Mouse (Mus musculus): ENCODE data around the gene Trpm8. TPM values are rescaled to one million over a fixed set of nuclear protein-coding genes. Genes with fewer than 3 reads are reported as not detected.

Gene Trpm8
- polyA plus RNA-seq, 3 experiments from 2014 or later: not detected

DNA sequence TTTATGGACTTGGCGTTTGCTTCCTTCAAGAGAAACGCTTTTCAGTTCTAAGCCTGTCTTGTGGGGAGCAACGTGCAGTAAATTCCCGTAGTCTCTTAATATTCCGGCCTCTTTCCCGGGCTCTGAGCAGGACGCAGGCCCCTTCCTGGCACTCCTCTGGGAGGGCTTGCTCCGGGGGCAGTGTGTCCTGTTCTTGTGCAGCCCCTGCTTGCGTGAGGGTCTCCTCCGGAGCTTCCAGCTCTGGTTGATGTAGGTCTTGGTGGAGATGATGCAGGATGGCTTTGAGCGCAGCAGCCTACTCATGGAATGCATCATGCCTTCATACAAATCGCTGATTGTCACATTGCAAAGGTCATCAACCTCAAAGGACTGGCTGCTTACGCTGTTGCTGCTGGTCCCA lies 11.3 kb upstream of the Trpm8 start:
- no peak for ATAC-seq

DNA sequence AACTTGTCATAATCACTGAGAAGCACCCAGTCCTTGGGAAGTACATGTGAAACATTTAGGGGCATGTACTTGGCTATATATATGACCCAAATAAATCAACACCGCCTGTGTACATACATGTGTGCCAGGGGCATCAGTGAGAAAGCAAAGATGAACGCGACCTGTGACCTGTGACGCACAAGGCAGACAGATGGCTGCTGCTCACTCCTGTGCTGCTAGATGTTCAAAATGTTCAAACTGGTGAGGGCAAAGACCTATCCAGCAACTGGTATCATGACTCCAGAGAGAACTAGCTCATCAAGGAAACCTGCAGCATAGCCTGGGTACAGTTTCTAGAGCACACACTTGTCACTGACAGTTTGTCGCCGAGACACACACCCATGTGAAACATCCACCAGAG lies 10.0 kb upstream of the Trpm8 start:
- ATAC-seq: peak; percentile 1

DNA sequence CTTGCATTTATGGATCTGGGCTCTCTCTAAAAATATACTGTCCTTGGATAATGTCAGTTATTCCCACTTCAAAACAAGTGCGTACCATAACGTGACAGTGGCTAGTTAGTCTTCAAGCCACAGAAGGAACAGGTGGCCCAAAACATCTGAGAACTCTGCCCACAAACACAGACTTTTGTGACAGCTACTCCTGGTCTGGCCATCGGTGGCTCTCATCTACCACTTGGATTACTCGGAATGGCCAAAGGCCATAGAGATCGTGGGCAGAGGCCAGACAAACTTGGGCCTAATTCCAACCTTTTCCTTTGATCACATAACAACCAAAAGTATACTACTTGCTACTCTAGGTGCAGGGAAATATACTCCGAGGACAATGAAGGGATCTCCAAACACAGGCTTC lies 9.4 kb upstream of the Trpm8 start:
- no peak for ATAC-seq

DNA sequence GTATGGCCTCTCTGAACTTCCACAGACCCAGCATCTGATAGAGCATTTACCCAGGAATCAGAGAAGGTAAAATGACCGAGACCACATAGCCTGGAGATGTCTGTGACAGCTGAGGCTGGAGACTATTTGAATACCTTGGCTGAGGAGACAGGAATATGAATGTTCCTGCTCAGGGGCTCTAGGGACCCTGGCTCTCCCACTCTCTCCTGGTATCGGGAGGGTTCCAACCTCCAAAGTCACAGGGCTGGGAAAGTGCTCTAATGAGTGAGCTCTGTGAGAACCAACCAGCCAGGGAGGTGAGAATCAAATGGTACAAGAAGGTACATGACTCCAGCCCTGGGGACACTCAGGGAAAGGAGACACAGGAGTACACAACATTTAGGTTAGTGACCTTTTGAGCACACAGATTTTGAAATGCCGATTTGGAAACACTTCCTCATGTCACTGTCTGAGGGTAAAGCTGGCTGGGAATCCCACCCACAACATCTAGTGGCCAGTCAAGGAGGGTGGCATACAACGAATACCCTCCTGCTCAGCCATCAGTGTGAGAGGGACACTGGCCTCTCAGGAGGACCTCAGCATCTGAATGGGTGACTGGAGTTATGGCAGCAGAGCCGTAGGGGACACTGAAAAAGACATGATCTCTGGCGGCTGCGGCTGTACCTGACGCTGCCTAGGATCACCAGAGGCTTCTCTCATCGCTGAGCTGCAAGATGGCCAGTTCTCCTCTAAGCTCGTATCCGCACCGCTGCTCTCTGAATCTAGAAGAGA lies 7.7 kb upstream of the Trpm8 start:
- ATAC-seq: no peak

DNA sequence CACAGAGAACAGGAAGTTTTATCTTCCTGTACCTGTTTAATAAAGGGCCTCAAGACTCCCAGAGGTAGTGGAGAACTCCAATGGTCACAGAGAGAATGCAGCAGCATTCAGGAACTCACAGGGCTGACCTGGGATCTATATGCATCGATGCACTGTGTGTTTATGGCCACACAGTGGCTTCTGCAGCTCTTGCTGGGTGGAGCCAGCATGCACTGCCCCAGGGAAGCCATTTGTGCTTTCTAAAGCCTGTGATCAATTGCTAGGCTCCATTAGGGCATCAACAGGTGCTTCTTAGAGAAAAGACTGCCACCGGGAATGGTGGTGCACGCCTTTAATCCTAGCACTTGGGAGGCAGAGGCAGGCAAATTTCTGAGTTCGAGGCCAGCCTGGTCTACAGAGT lies 4.6 kb upstream of the Trpm8 start:
- no peak for ATAC-seq

DNA sequence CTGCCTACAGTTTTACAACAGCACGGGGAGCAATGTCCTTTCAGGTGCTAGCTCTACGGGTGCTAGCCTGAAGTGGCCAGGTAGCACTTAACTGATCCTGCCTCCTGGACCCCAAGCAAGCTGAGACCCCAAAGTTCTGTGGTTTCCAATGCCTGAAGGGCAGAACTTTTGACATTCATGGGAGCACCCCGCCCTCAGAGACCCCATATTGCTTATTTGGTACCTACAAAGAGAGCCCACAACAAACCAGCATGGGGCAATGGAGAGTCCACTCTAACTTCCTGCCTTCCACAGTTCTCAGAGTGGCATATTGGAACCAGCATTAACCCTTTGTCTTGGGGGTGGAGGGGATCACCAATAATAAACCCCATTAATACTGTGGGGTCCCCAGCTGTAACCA lies 4.1 kb upstream of the Trpm8 start:
- ATAC-seq: no peak

DNA sequence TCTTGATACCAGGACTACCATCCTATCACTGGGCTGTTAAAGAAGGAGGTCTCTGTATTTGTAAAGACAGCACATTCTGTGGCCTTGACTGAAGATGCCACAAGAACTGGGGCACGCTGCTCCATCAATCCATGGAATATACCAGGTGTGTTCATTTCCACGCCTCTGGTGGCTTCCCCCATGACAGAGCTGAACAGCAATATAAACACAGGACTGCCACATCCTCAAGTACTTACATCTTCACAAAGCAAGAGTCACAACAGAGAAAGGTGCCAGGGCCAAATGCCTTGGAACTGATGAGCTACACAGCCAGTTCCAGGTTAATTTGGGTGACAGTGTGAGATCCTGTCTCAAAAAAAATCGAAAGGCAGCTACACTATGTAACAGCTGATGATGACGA lies 3.6 kb upstream of the Trpm8 start:
- ATAC-seq: no peak

DNA sequence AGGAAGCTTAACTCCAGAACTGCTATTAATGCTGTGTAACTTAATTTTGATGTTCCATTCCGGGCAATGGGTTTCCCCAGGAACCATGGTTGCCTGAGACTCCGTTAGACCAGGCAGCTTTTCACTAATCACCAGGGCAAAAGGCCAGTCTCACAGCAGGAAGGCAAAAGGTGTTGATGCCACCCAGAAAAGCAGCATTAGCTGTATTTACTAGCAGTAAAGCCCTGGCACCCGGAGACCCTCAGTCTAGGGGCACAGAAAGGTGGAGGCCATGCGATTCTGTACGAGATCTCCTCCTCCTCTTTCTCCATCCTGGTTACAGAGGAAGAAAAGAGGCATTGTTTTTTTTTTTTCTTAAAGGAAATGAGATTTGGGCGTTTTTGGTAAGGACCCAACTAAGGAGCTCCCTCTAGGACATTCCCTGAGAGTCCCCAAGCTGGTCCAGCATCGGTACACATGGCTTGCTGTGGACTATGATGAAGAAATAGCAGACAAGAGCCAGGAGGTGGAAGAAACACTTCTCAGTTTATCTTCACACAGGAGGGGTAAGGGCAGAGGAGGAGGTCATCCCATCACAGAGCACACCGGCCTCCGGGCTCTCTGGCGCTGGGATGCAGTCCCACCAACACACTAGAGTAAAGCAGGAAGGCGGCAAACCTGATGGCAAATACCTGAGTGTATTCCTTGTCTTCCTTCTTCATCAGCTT lies 2.9 kb upstream of the Trpm8 start:
- ATAC-seq: no peak

DNA sequence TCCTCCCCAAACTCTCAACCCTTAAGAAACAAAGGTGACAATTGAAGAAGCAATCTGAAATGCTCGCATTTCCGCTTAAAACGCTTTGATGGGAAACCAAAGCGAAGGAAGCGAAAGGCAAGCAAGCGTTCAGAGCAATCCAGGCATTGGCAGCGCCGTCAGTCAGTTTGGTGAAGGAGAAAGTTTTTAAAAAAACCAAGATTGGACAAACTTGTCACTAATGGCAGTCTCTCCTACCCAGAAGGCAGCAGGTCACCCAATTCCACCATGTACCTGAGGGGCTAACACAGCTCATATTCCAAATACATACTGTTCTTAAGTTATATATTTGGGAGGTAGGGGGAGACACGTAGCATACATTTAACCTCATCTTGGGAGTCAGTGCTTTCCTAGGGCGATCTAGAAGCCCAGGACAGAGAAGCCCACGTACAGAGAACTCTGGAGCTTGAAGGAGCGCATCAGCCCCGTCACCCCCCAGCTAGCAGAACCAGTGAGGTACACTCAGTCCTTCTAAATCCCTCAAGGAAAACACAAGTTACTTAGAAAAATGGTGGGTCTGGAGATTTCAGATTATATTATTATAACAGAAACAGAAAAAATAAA lies 2.3 kb upstream of the Trpm8 start:
- ATAC-seq: no peak

DNA sequence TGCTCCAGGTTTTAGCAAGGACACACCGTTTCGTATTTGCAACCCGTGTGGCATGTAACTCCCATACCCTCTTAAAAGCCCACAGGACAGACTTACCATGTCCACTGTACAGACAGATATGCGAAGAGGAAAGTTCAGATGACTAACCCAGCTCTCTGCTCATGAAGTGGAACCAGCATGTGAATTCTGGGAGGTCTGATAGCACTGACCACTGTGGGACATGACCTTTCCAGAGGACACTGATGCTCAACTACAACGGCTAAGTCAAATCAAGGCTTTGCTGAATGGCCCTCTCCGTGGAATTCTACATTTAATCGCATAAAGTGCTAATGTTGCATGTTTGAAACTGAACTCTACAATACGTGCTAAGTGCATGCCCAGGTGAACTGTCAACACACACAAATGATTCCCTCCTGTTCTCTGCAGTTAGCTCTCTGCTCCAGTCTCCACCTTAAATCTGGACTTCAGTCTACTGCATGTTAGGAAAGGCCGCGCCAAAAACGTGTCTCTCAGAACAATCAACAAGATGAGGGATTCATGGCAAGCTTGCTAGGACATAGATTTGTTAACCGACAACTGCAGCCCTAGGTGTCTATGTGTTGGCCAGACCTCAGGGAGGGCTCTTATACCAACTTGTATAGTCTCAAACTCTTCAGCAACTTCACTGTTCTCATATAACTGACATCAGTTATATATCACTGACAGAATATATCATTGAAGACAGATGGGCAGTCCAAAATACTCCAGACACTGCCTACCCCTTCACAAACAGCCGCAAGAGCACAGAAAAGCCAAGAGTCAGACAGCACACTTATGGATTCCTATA lies 1.6 kb upstream of the Trpm8 start:
- ATAC-seq: no peak

DNA sequence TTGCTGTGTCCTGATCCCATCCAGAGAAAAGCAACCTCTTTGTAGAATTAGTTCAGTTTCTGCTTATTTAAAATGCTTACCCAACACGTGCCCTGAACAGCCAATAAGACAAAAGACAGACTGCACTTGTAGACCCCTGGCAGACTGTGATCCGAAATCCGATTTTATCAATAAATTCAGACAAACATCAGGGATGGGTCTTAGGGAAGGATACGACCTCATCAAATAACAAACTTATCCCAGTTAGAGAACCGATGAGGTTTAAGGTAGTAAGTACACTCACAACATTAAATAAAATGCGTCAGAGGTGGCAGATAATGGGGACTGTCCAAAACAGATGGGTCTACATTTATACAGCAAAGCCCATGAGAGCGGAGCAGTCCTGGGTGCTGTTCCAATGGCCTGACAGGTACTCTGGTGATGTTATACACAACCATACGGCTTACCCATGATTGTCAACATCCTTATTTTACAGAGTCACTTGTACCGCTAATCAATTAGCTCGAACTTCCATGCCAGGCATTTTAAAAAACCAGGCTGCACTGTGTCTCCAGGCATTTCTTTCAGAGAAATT lies 850 bp upstream of the Trpm8 start:
- ATAC-seq: peak; percentile 17

DNA sequence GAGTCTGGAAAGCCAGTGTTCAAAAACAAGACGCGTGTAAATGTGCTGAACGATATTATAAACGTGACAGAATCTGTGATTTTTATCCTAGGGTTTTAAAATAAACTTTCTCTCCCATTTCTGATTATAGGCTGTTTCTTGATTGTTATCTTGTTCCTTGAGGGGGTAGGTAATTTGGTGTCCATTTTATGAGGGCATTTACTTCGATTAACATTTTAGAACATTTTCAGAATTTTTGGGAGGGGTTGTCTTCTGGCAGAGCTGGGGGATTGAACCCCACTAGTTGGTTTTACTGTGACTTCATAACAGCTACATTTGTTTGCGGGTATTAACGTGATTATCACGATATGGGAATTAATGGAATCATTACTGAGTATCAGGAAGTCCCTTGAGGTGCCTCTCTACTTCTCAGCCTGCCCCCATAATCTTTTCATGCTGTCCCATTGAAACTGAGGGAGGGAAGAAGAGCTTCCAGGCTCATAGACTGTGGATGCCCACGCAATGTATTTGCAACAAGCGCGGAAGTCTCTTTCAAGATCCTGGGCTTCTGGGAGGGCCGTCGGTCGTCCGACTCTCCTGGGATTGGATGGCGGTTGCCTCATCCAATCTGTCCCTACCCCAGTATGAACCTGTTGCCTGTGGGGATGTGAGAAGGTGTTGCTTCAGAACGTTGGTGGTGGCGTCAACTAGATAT lies 504 bp downstream of the Trpm8 start:
- no peak for ATAC-seq

DNA sequence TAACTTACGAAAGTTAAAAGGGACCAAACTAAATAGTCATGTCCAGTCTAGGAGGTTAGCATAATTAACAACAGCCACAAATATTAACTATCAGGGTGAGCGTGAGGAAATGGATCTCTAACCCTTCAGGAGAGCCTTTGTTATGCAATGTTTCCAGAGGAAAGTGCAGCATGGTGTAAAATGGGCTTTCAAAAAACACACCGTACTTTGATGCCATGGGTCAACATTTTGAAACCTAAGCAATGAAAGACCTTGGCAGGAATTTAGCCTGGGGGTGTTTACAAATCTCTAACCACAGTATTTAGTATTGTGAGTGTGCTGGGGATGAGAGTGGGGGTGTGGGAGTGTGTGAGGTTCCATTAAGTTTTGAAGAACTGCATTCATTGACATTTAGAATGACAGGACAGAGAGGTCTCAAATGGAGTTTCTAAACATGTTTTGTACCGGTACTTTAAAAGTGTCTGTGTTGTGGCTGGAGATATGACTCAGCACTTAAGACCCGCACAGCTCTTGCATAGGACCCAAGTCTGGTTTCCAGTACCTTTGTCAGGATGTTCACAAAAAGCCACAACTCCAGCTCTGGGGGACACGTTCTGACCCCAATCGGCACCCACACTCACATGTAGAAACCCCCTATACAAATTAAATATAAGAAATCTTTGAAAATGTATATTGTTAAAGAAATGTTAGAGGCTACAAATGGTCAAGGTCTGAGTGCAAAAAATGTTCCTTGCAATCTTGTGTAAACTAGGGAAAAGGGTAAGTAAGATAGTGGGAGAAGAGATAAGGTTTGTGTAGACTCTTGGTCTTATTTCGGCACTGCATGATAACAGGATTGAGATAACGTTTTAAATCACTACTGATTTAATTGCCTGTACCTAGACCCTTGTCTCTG lies 1.9 kb downstream of the Trpm8 start:
- no peak for ATAC-seq

DNA sequence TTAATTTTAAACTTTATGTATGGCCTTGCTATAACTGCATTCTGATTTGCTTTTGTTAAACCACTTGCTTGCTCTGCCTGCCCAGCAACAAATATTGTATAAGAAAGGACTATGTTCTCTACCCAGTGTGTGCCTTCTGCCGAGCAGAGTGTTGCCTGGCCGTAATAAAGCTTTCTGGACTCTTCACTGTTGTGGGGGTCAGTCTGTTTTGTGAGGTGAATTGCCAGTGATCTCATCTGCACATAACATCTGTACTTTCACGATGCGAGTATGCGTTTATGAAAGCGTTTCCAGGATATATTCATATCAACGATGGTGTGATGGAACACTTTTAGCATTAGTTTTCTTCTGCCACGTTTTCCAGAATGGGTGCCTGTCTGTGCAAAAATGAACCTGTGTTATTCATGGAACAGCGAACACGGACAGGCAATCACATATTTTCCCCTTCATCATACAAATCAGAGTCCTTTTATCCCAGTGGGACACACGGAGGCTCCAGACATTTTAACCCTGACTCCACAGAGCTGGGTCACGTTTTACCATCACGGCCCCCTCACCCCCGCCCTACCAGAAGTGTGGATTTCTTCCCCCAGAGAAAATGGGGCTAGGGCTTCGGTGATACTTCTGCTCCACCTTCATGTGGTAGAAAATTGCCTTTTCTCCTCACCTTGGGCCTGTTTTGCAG lies 2.7 kb downstream of the Trpm8 start:
- ATAC-seq: no peak

DNA sequence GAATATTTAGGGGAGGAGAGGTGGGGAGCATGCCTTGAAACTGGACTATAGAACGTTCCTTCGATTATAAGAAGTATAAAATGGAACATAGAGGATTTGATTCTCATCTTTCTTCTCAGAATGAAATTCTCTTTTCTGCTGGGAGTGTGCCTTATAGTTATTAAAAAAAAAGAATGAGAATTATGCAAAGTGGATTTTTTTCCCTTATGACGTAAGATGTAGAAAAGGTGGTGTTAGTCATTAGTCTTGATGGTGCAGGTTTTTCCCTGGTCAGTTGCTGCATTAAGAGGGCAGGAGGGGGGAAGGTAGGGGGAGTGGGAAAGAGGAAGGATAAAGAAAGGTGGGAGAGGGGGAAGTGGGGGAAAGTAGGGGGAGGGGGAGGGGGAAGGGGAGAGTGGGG lies 4.8 kb downstream of the Trpm8 start:
- no peak for ATAC-seq

DNA sequence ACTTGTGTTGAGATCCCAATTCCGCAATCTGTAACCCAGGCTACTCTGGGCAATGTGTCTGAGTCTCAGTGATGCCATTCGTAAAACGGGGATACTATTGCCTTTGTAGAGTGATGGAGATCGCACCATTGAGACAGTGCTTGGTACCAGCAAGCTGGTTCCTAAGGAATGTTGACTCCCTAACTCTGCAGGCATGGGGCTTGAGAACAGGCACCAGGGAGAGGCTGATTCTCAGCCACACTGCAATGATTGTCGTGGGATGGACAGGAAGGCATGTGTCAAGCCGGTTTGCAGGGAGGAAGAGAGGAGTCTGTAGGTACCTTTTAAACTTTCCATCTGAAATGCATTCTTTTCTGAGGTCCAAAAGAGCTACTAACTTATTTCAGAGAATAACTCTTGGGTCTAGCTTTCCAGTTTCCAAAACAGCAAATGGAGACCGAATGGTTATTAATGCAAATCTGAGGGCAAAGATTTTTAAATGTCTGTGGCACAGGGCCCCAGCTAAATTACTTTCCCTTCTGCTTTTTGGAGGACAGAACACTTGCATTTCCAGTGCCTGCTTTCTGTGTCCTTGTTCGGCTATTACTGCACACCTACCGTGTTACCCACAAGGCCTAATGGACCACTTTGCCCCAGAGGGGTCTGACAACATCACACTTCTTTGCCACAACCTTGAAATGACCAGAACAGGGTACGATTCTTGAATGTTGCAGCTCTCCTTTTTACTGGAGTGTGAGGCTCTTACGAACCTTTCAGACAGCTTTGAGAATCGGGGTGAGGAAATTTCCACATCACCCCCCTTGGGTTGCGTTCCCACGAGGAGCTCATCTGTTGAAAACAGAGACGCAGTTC lies 6.1 kb downstream of the Trpm8 start:
- ATAC-seq: no peak

DNA sequence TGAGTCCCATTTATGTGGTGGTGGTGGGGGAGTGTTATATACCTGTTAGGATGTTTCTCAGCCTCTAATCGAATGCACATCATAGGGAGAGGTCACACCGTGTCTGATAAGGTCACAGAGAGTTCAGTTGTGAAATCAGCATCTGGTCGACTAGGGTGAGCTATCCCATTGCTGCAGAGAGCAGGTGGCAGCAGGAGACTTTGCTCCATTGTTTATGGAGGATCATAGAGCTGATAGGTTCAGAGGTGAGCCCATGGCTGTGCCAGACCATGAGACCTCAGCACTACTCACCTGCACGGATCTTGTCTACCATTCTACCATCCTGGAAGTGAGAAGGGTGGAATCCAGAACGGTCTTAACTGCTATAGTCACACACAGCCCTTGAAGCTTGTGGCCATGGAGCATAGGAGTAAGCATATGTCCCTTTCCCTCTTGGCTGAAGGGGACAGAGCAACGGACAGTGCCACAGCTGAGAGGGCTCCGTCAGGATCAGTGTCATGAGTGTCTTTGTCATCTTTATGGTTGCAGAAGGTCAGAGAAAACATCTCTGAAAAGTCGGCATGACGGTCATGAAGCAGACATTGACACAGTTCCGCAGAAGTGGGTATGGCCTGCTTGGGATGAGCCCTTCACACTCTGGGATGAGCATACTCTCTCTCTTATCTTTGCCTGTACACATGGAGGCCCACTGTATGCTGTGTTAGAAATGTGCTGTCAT lies 6.9 kb downstream of the Trpm8 start:
- no peak for ATAC-seq

DNA sequence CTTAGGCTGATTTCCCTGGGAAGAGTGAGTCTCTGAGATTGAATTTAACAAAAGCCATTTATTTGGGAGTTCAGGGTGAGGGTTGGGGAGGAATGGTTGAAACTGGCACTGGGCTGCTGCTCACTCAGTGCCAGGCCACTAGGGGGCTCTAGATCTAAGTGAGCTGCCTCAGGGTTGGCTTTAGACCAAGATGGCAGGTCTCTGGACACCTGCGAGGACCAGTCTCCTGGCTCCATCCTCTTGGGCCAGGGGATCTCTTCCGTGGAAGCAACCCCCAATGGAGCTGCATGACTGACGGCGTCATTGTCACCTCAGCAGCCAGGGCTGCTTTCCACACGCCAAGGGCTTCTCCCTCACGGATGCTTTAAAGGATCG lies 7.5 kb downstream of the Trpm8 start:
- no peak for ATAC-seq

DNA sequence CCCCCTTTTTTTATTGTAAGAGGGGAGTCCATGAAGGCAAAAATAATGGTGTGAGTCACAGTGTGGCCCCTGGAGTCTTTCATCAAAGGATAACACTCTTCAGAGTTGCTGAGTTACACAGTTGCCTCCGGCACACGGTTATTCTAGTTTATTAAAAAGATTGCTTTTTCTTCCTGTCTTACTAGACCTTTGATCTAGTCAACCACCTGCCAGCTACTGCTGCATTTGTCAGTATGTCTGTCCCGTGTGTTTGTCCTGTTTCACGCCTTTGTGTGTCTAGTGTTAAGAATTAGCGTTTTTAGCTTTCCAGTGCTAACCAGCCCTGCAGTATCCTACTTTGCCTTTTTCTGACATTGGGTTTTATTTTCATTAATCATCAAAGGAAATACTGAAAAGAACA lies 8.2 kb downstream of the Trpm8 start:
- no peak for ATAC-seq
